In genomic region chr19:10297041-10297503, GRCm38 (mm10) we compare ENCODE assay signal across 8 mouse cellular contexts. TPM values are rescaled to one million over a fixed set of nuclear protein-coding genes. Genes with fewer than 3 reads are reported as not detected.
DNase-seq lines count a peak whose midpoint lies in the region; ATAC-seq and TF ChIP-seq lines count a peak whose summit lies in the region.

No protein-coding gene starts in this region.

- ATAC-seq in heart, embryonic 11.5 days (replicated peaks; ENCODE audit: insufficient number of reproducible peaks, low FRiP score, low TSS enrichment) = peak; percentile 40; the same call in 1 of the 2 replicates
- ATAC-seq in neural tube, embryonic 15.5 days (ENCODE audit: low FRiP score) = no peak
- ATAC-seq in erythroblast, adult 5-6 weeks (replicated peaks; ENCODE audit: low FRiP score, poor library complexity, severe bottlenecking) = no peak

- WGBS in embryonic facial prominence, embryonic 10.5 days = 35% methylated on average over 8 of the region's 8 CpGs
- whole genome bisulfite sequencing in heart, embryonic 11.5 days (ENCODE audit: insufficient replicate concordance) = 11% methylated on average over 8 of the region's 8 CpGs
- WGBS in neural tube, embryonic 15.5 days = 39% methylated on average over 8 of the region's 8 CpGs

- H3K36me3 ChIP-seq in embryonic facial prominence, embryonic 10.5 days (replicated peaks) = no peaks in the 10 kb centered on the region
- H3K36me3 ChIP-seq in heart, embryonic 11.5 days (ENCODE audit: control insufficient read depth, insufficient read depth, low read length) = no peaks in the 10 kb centered on the region
- H3K36me3 ChIP-seq in neural tube, embryonic 15.5 days = no peaks in the 10 kb centered on the region

- no peaks in the 10 kb centered on the region for H3K9me3 ChIP-seq in embryonic facial prominence, embryonic 10.5 days
- H3K9me3 ChIP-seq in heart, embryonic 11.5 days (replicated peaks; ENCODE audit: control insufficient read depth, low read length) = no peaks in the 10 kb centered on the region
- H3K9me3 ChIP-seq in neural tube, embryonic 15.5 days (replicated peaks) = no peaks in the 10 kb centered on the region

- H3K4me1 ChIP-seq in embryonic facial prominence, embryonic 10.5 days = peaks cover 46% of the 10 kb centered on the region
- peaks cover 33% of the 10 kb centered on the region for H3K4me1 ChIP-seq in heart, embryonic 11.5 days (ENCODE audit: control insufficient read depth, insufficient read depth, low read length)
- H3K4me1 ChIP-seq in neural tube, embryonic 15.5 days = peaks cover 60% of the 10 kb centered on the region

- H3K27me3 ChIP-seq in embryonic facial prominence, embryonic 10.5 days (replicated peaks; ENCODE audit: low read depth, poor library complexity, severe bottlenecking) = peaks cover 11% of the 10 kb centered on the region
- H3K27me3 ChIP-seq in heart, embryonic 11.5 days (ENCODE audit: control insufficient read depth, insufficient read depth, low read length) = peaks cover 6% of the 10 kb centered on the region; the same call in 1 of the 2 replicates
- H3K27me3 ChIP-seq in neural tube, embryonic 15.5 days (replicated peaks) = no peaks in the 10 kb centered on the region; the same call in 1 of the 2 replicates

- no peak for TF ChIP-seq CTCF in left cerebral cortex, adult 2 months (IDR thresholded peaks at IDR 0.05)

- peak overlapping the region; percentile 39; the same call in 1 of the 2 replicates for H3K9ac ChIP-seq in heart, embryonic 11.5 days (ENCODE audit: low read depth, low read length)
- no peak overlapping the region for H3K9ac ChIP-seq in neural tube, embryonic 15.5 days (replicated peaks)

- H3K4me2 ChIP-seq in heart, embryonic 11.5 days = peak overlapping the region; percentile 34
- H3K4me2 ChIP-seq in neural tube, embryonic 15.5 days = no peak overlapping the region

- intact Hi-C loops in left cerebral cortex, adult 2 months (cut with DNase I) = no loop called here

- no peak overlapping the region for H3K4me3 ChIP-seq in left cerebral cortex, adult 2 months
- H3K4me3 ChIP-seq in embryonic facial prominence, embryonic 10.5 days = no peak overlapping the region
- no peak overlapping the region for H3K4me3 ChIP-seq in heart, embryonic 11.5 days (ENCODE audit: low read depth, low read length)
- H3K4me3 ChIP-seq in neural tube, embryonic 15.5 days (replicated peaks) = no peak overlapping the region

- peak in 1 of 2 experiments; percentile 22 for DNase-seq in left cerebral cortex, adult 2 months (ENCODE audit: extremely low spot score in 1 of 2, low spot score in 2 of 2)
- no peak for DNase-seq in left cerebral cortex, adult 11 months (ENCODE audit: low spot score)
- DNase-seq in embryonic facial prominence, embryonic 10.5 days (ENCODE audit: low spot score) = no peak
- peak; percentile 20 to 35 for DNase-seq in layer of hippocampus, postnatal 25 days (ENCODE audit: extremely low spot score in 1 of 2, low spot score in 1 of 2)
- DNase-seq in spleen, postnatal 14 days (ENCODE audit: low spot score in 2 of 2) = no peak

- H3K27ac ChIP-seq in left cerebral cortex, adult 2 months = peak overlapping the region; percentile 90
- peak overlapping the region; percentile 79 for H3K27ac ChIP-seq in embryonic facial prominence, embryonic 10.5 days (replicated peaks)
- H3K27ac ChIP-seq in heart, embryonic 11.5 days (ENCODE audit: low read depth, low read length) = peak overlapping the region; percentile 35
- H3K27ac ChIP-seq in neural tube, embryonic 15.5 days (replicated peaks) = peak overlapping the region; percentile 62; the same call in 1 of the 2 replicates

RNA-seq across cellular contexts. Expression of gene Dagla, which starts 7.6 kb away (rescaled TPM):
- total RNA-seq in left cerebral cortex, adult 2 months (2021) = 10 to 100 TPM; 93.7 to 95.4 TPM
- polyA plus RNA-seq in embryonic facial prominence, embryonic 10.5 days (2016; fragmentation: Nextera tagmentation; extraction: Ambion mirVana) = 2.2 and 2.4 TPM in 2 replicates
- polyA plus RNA-seq in heart, embryonic 11.5 days (2014; fragmentation: Nextera tagmentation; extraction: Ambion mirVana) = 0.66 and 0.79 TPM in 2 replicates
- 100 to 1,000 TPM; 121 to 142 TPM for total RNA-seq in layer of hippocampus, postnatal 25 days (2021)
- 11.2 and 12.2 TPM in 2 replicates for polyA plus RNA-seq in neural tube, embryonic 15.5 days (2015; fragmentation: Nextera tagmentation; extraction: Ambion mirVana)
- not detected in 2 replicates for total RNA-seq in erythroblast, adult 5-6 weeks (2015; ENCODE audit: low replicate concordance)
- total RNA-seq in erythroblast, adult 5-6 weeks (2017; ENCODE audit: low replicate concordance) = not detected in 2 replicates

RNA-seq across cellular contexts. Expression of gene Myrf, which starts 56.5 kb away (rescaled TPM):
- total RNA-seq in left cerebral cortex, adult 2 months (2021) = 10 to 100 TPM; 14.0 to 15.3 TPM
- polyA plus RNA-seq in embryonic facial prominence, embryonic 10.5 days (2016; fragmentation: Nextera tagmentation; extraction: Ambion mirVana) = 4.2 TPM in 2 replicates
- polyA plus RNA-seq in heart, embryonic 11.5 days (2014; fragmentation: Nextera tagmentation; extraction: Ambion mirVana) = 22.7 and 23.0 TPM in 2 replicates
- 10 to 100 TPM; 30.5 to 32.4 TPM for total RNA-seq in layer of hippocampus, postnatal 25 days (2021)
- 0.79 and 1.7 TPM in 2 replicates for polyA plus RNA-seq in neural tube, embryonic 15.5 days (2015; fragmentation: Nextera tagmentation; extraction: Ambion mirVana)
- not detected in 2 replicates for total RNA-seq in erythroblast, adult 5-6 weeks (2015; ENCODE audit: low replicate concordance)
- total RNA-seq in erythroblast, adult 5-6 weeks (2017; ENCODE audit: low replicate concordance) = 0.42 TPM in 1 of 2 replicates, not detected in the other

Comparison
In these comparisons a context has a peak if more than half of its experiments do, and no peak if none do; other contexts are left out.
1. DNase-seq: peak in layer of hippocampus, postnatal 25 days (2 of 2); none in left cerebral cortex, adult 11 months (single experiment), embryonic facial prominence, embryonic 10.5 days (single experiment) and spleen, postnatal 14 days (0 of 2).
2. H3K27ac ChIP-seq: peak in every context shown above with its lines; median percentile 90 in left cerebral cortex, adult 2 months; 79 in embryonic facial prominence, embryonic 10.5 days; 62 in neural tube, embryonic 15.5 days; 35 in heart, embryonic 11.5 days.
3. RNA of gene Dagla, which starts 7.6 kb away (total RNA-seq): 121 to 142 TPM in layer of hippocampus, postnatal 25 days and 93.7 to 95.4 TPM in left cerebral cortex, adult 2 months; not detected in erythroblast, adult 5-6 weeks; every median in the first group is over 10 times any median in the second.
4. RNA of gene Myrf, which starts 56.5 kb away (total RNA-seq): 30.5 to 32.4 TPM in layer of hippocampus, postnatal 25 days and 14.0 to 15.3 TPM in left cerebral cortex, adult 2 months; 0.42 TPM in erythroblast, adult 5-6 weeks; every median in the first group is over 10 times any median in the second.